Mouse (Mus musculus) forelimb bud, embryonic 11.5 days (tissue): Measurements from ENCODE around the gene B3galnt2.
"Not testable (repeated sequence)": the region's sequence is repeated elsewhere in the genome, so short reads cannot be mapped to it uniquely, and the experiment has no call there.

Experiments
- DNase-seq: peaks from one replicate; pipeline ENCODE4 v3.0.0-alpha.2; 2012; ENCODE audit warnings: low read depth, low spot score

The B3galnt2 gene

DNA sequence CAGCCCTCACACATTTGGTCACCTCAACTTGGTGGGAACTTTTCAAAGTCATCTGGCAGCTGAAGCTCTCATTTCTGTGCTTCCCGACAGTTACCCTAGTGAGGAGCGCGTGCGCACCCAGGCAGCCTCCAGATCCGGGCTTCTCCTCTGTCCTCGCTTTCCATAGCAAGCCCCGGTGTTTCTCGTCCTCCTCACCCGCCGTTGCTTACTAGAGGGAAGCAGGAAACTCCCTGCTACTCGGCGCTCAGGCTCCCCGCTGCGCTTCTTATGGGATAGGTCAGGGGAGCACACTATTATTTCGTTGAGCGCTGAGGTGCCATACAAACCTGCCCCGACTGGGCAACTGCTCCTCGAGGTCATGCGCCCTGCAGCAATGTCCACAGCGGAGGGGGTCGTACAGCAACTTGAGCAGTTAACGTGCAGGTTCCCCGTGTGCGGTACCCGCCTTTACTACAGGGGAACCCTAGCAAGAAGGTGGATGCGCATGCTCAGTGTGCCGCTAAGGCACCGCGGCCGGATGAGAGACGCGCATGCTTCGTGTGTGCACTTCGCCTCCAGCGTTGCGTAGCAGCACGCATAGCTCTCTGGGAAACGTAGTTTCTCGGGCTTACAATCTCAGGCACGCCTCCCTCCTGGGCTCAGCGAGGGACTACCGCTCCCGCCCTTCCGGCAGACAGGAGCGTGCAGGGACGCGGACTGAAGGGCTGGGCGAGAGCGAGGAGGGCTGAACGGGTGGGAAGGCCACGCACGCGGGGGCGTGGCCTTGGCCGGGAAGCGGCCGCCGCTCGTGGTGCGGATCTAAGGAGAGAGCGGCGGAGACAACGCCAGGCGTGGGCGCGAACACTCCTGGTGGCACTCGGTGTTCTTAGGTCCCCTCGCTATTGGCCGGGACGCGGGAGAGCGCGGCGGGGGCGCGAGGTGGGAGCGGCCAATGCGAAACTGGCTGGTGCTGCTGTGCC, at the start of gene B3galnt2:
Gene B3galnt2, plus strand, starts transcription at position 596 of the 959 bp plus-strand sequence.
- peak; percentile 100 for DNase-seq

DNA sequence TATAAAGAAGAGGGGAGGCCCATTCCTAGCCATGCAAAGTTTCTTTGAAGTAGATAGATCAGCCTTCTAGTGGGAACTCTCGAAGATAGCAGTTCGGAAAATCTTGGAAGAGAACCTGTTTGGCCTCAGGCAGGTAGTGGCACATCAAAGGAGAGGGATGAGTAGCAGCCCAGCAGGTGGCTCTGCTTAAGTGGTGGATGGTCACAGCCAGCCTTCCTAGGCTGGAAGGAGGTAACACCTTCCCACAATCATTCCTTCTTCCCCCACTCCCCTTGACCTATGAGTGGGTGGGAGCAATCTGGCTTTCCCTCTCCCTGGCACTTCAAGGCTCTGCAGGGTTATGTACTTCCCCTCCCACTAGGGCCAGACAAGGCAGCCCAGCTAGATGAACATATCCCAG, 42.9 kb upstream of the B3galnt2 start:
- no peak for DNase-seq

DNA sequence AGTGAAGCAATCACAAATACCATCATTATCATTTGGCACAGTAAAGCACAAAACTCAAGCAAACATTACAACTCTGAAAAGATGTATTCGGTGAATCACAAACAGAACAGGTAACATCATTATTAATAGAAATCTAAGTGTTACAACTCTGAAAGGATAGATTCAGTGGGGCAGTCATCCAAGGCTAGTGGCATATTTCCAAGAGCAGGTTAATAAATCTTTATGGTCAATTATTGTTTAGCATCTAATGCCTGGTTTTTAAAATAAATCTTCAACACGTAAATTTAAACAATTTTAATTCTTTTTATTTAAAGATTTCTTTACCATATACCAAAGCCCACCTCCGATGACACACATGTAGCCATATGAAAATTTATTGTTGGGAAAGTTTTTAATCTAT, 34.9 kb upstream of the B3galnt2 start:
- no peak for DNase-seq

- DNase-seq = no peak
Observed at GRCm38 (mm10) chr13:13922526-13922925, 31.7 kb upstream of the B3galnt2 start.

DNA sequence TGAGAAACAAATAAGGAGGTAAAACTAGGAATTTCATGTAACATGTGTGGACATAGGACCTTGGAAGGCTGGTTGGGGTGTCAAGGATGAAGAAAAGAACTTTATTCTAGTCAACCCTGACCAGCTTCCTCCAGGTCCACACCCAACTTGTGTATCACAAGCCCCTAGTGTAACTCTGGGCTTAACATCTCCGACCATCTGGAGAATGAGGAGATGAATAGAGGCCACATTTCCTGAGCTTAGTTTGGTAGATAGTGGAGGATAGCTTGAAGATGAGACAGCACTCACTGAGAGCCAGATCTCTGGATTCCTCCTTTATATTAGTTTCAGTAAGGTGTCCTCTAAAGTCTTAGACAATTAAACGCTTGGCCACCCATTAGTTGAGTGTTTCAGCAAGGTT, 24.3 kb upstream of the B3galnt2 start:
- DNase-seq = no peak

- DNase-seq = peak; percentile 33
Observed at GRCm38 (mm10) chr13:13954931-13955330, 662 bp downstream of the B3galnt2 start.

- DNase-seq = no peak
Observed at GRCm38 (mm10) chr13:13956686-13957085, 2.4 kb downstream of the B3galnt2 start.

GRCm38 (mm10) chr13:13960211-13960610, 5.9 kb downstream of the B3galnt2 start:
- no peak for DNase-seq

DNA sequence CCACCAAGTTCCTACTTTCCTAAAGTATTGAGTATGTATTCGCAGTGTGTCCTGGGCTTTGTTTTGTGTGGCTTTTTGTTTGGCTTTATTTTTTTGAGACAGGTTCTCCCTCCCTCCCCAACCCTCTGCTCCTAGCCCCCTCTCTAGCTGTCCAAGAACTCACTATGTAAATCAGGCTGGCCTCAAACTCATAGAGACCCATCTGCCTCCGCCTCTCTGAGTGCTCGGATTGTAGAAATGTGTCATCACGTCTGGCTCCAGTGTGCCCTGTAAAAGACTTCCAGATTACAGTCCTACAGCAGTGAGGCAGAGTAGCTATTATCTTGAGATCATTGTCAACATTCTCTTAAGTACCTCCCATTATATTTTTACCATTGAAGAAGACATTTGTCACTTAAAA, 6.8 kb downstream of the B3galnt2 start:
- no peak for DNase-seq

DNA sequence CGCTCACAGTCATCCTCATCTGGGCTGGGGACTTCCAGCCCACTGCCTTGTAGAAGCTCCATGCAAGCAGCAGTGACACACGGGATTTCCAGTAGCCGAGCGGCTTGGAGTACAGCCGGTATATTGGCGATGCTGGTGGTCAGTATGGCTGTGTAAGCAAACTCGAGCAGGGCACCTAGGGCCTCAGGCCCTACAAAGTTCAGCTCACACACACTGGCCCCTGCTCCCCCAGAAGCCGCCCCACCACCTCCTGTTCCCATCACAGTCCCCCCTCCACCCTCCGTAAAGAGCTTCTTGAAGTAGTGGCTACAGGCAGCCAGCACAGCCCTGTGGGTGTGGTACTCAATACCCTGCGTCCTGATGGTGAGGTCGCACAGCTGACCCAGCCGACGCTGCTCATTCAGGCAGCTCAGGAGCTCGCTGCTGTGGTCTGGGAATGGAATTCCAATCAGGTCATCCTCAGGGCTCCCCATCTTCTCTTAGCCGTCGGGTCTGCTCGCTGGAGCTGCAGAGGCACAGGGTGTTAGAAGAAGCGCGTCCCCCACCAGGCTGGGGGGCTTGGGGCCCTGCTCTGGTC, 11.2 kb downstream of the B3galnt2 start:
- no peak for DNase-seq

DNA sequence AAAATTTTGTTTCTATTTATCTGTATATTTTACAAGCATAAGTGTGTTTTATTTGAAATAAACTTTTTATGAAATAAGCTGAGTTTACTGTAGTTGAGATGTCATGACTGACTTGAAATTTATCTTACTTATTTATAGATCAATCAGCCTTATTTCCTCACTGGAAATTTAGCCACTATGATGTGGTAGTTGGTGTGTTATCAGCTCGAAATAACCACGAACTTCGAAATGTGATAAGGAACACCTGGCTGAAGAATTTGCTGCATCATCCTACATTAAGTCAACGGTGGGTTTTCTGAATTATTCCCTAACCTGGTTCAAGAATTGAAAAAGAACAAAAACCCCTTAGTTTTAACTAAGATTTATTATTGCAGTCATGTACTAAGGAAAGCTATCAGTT, 11.9 kb downstream of the B3galnt2 start:
- no peak for DNase-seq

DNA sequence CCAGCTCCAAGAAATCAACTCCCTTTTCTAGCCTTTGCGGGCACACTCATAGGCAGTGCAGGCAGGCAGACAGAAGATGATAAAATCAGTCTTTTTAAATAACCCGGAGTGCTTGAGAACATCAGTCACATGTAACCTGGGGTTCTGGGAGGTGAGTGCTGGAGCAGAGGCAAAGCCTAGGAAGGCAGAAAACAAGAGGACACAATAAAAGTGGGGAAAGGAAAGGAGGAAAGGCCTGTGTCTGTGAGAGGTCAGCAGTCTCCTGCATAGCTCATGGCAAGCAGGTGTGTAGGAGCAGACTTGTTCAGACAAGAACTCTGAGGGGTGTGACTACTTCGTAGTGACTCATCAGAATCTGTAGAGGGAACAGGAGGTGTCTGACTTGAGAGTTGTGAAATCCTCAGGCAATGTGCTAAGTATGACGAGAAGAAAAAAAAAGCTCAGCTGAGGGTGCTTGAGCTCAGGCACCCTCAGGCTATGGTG, 14.4 kb downstream of the B3galnt2 start:
- peak; percentile 17 for DNase-seq

- DNase-seq = no peak
Observed at GRCm38 (mm10) chr13:13969796-13970195, 15.5 kb downstream of the B3galnt2 start.

GRCm38 (mm10) chr13:13981842-13982241, 27.6 kb downstream of the B3galnt2 start:
- not testable (repeated sequence) for DNase-seq

DNA sequence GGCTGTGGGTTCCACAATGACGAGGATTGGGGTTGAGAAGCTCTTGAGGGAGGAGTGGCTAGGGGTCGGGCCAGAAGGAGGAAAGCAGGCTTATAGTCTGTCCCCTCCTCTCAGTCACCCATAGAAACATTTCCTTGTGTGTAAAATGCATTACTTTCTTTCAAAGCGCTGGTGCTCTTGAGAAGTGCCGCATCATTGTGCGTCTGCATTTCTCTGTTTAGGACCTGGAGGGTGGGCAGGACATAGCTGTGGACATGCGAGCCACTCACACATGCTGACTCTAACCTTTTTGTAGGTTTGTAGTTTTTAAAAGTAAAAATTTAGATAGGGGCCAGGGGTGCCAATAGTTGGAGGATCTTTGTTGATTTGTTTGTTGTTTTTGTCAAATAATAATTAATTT, 29.3 kb downstream of the B3galnt2 start:
- no peak for DNase-seq

DNA sequence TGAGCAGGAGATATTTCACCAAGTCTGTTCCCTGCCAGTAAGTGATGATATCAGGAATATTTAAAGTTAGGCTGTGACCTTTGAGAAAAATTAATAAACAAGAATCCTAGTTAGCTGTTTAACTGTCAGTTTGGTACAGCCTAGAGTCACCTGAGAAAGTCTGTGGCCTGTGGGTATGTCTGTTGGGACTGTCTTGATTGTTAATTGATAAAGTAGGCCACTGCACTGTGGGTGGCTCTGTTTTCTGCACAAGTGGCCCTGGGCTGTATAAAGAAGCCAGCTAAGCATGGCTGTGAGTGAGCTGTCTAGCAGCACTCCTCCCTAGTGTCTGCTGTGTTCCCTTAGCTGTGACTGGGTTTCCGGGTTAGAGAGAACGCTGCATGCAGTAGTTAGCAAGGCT, 34.9 kb downstream of the B3galnt2 start:
- DNase-seq = no peak

GRCm38 (mm10) chr13:13990391-13990790, 36.1 kb downstream of the B3galnt2 start:
- DNase-seq = peak; percentile 55

GRCm38 (mm10) chr13:13993041-13993440, 38.8 kb downstream of the B3galnt2 start:
- DNase-seq = no peak

DNA sequence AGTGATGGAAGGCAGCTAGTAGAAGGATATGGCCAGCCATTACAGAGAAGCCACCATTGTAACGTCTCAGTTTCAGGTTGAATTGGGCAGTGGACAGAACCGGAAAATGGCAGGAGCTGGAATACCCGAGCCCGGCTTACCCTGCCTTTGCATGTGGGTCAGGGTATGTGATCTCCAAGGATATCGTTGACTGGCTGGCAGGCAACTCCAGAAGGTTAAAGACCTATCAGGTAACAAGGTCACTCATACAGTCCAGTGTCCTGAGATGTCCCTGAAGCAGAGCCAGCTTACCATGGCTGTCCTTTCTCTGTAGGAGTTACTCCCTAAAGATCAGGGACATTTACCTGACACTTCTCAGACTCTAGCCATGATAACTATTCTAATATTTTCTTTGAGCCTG, 40.8 kb downstream of the B3galnt2 start:
- DNase-seq = no peak

- no peak for DNase-seq
Observed at GRCm38 (mm10) chr13:13997476-13997875, 43.2 kb downstream of the B3galnt2 start.

GRCm38 (mm10) chr13:14002706-14003105, 48.4 kb downstream of the B3galnt2 start:
- no peak for DNase-seq

GRCm38 (mm10) chr13:14004086-14004485, 49.8 kb downstream of the B3galnt2 start:
- no peak for DNase-seq

GRCm38 (mm10) chr13:14004999-14005398, 50.7 kb downstream of the B3galnt2 start:
- no peak for DNase-seq
